Comparison of ENCODE assay signal across 18 mouse cellular contexts in genomic region chr5:114588416-114588815, GRCm38 (mm10). TPM values are rescaled to one million over a fixed set of nuclear protein-coding genes. Genes with fewer than 3 reads are reported as not detected.
DNase-seq lines count a peak whose midpoint lies in the region; ATAC-seq and TF ChIP-seq lines count a peak whose summit lies in the region.
"Had no signal": no experiment of that assay in that cellular context is flagged by ENCODE, and none has a peak within 500 bp of the region (broad histone marks: within the 10 kb centered on the region; RNA-seq: fewer than 3 reads in every experiment).

No protein-coding gene starts in this region.

- no peak overlapping the region for H3K4me2 ChIP-seq in hindbrain, postnatal 0 days (ENCODE audit: low read depth, low read length)
- no peak overlapping the region for H3K4me2 ChIP-seq in neural tube, embryonic 11.5 days (ENCODE audit: low read depth)
- H3K4me2 ChIP-seq in midbrain, embryonic 12.5 days (replicated peaks) = no peak overlapping the region
- H3K4me2 ChIP-seq: embryonic facial prominence, embryonic 12.5 days; limb, embryonic 12.5 days had no signal

- peaks cover 99% of the 10 kb centered on the region for H3K4me1 ChIP-seq in hindbrain, embryonic 10.5 days (replicated peaks)
- peaks cover 29% of the 10 kb centered on the region for H3K4me1 ChIP-seq in hindbrain, postnatal 0 days (ENCODE audit: insufficient read depth, low read length)
- peaks cover 85% of the 10 kb centered on the region for H3K4me1 ChIP-seq in neural tube, embryonic 11.5 days (ENCODE audit: control insufficient read depth, insufficient read depth, low read length)
- H3K4me1 ChIP-seq in midbrain, embryonic 12.5 days = peaks cover 93% of the 10 kb centered on the region

- TF ChIP-seq CTCF in hindbrain, postnatal 0 days (IDR thresholded peaks at IDR 0.05; ENCODE audit: low read depth) = no peak

- no peak for DNase-seq in hindbrain, embryonic 10.5 days (ENCODE audit: low spot score)
- DNase-seq in hindbrain, postnatal 0 days (ENCODE audit: low spot score) = no peak
- no peak for DNase-seq in neural tube, embryonic 11.5 days (ENCODE audit: low spot score)
- DNase-seq in neural tube, embryonic 10.5 days (ENCODE audit: extremely low spot score, low spot score) = no peak
- DNase-seq in splenic B cell, adult 2 months (ENCODE audit: low read depth, low spot score) = peak; percentile 55
- DNase-seq in adrenal gland, adult (ENCODE audit: inconsistent age in 2 of 2, low spot score in 1 of 2) = no peak
- DNase-seq in left cerebral cortex, postnatal 14 days (ENCODE audit: low spot score in 2 of 2) = no peak
- DNase-seq: heart, adult 11 months; right cerebral cortex, postnatal 14 days had no signal

- 64% methylated on average over 10 of the region's 10 CpGs for WGBS in hindbrain, embryonic 10.5 days
- WGBS in hindbrain, postnatal 0 days = 57% methylated on average over 10 of the region's 10 CpGs
- WGBS in neural tube, embryonic 11.5 days = 63% methylated on average over 10 of the region's 10 CpGs
- 57% methylated on average over 10 of the region's 10 CpGs for WGBS in midbrain, embryonic 12.5 days

- H3K36me3 ChIP-seq in hindbrain, embryonic 10.5 days = no peaks in the 10 kb centered on the region
- H3K36me3 ChIP-seq in hindbrain, postnatal 0 days (ENCODE audit: insufficient read depth, low read length) = no peaks in the 10 kb centered on the region
- no peaks in the 10 kb centered on the region for H3K36me3 ChIP-seq in neural tube, embryonic 11.5 days (ENCODE audit: control insufficient read depth, insufficient read depth, low read length)
- no peaks in the 10 kb centered on the region for H3K36me3 ChIP-seq in midbrain, embryonic 12.5 days
- no peaks in the 10 kb centered on the region for H3K36me3 ChIP-seq in splenic B cell, adult 2 months (ENCODE audit: control insufficient read depth, insufficient read depth, low read length, poor library complexity, severe bottlenecking)
- H3K36me3 ChIP-seq: embryonic facial prominence, embryonic 12.5 days; limb, embryonic 12.5 days had no signal

- H3K27ac ChIP-seq in hindbrain, embryonic 10.5 days = peak overlapping the region; percentile 83
- H3K27ac ChIP-seq in hindbrain, postnatal 0 days = no peak overlapping the region
- peak overlapping the region; percentile 21 for H3K27ac ChIP-seq in neural tube, embryonic 11.5 days (ENCODE audit: low read depth, low read length)
- peak overlapping the region; percentile 77 for H3K27ac ChIP-seq in midbrain, embryonic 12.5 days (replicated peaks)
- H3K27ac ChIP-seq: embryonic facial prominence, embryonic 12.5 days; gastrocnemius, adult 2 months; layer of hippocampus, adult 2 months; left cerebral cortex, adult 2 months; limb, embryonic 12.5 days had no signal

- H3K27me3 ChIP-seq in hindbrain, embryonic 10.5 days (ENCODE audit: insufficient read depth, poor library complexity, severe bottlenecking) = peaks cover 10% of the 10 kb centered on the region
- H3K27me3 ChIP-seq in hindbrain, postnatal 0 days (ENCODE audit: insufficient read depth, low read length) = no peaks in the 10 kb centered on the region
- no peaks in the 10 kb centered on the region for H3K27me3 ChIP-seq in neural tube, embryonic 11.5 days (ENCODE audit: control insufficient read depth, insufficient read depth, low read length)
- H3K27me3 ChIP-seq in midbrain, embryonic 12.5 days = peaks cover 29% of the 10 kb centered on the region
- no peaks in the 10 kb centered on the region for H3K27me3 ChIP-seq in splenic B cell, adult 2 months (ENCODE audit: control insufficient read depth, insufficient read depth, low read length, poor library complexity, severe bottlenecking)
- H3K27me3 ChIP-seq: embryonic facial prominence, embryonic 12.5 days had no signal

- ATAC-seq in hindbrain, postnatal 0 days = no peak
- no peak for ATAC-seq in neural tube, embryonic 11.5 days (ENCODE audit: insufficient read depth, low FRiP score, low TSS enrichment)
- ATAC-seq in midbrain, embryonic 12.5 days (ENCODE audit: low FRiP score, low read depth) = no peak
- ATAC-seq: activated CD4-positive, CD25-positive, alpha-beta regulatory T cell, adult 4 months; inflammation-experienced regulatory T-cells, adult 6 months had no signal

- H3K9ac ChIP-seq in hindbrain, postnatal 0 days (replicated peaks; ENCODE audit: low read length) = no peak overlapping the region
- no peak overlapping the region for H3K9ac ChIP-seq in neural tube, embryonic 11.5 days (ENCODE audit: low read length)
- H3K9ac ChIP-seq in midbrain, embryonic 12.5 days (replicated peaks) = 0 out of 2 replicates have a peak overlapping the region, but pooled peaks have one; percentile 4
- H3K9ac ChIP-seq: embryonic facial prominence, embryonic 12.5 days; limb, embryonic 12.5 days had no signal

- intact Hi-C loops in left cerebral cortex, postnatal 14 days (cut with DNase I) = no loop called here

- H3K9me3 ChIP-seq in hindbrain, embryonic 10.5 days = no peaks in the 10 kb centered on the region
- H3K9me3 ChIP-seq in hindbrain, postnatal 0 days (ENCODE audit: low read length) = no peaks in the 10 kb centered on the region
- no peaks in the 10 kb centered on the region for H3K9me3 ChIP-seq in neural tube, embryonic 11.5 days (ENCODE audit: control insufficient read depth, low read length)
- H3K9me3 ChIP-seq in midbrain, embryonic 12.5 days = no peaks in the 10 kb centered on the region
- H3K9me3 ChIP-seq: embryonic facial prominence, embryonic 12.5 days; limb, embryonic 12.5 days had no signal

- no peak overlapping the region for H3K4me3 ChIP-seq in hindbrain, embryonic 10.5 days
- no peak overlapping the region for H3K4me3 ChIP-seq in hindbrain, postnatal 0 days (ENCODE audit: low read length)
- no peak overlapping the region for H3K4me3 ChIP-seq in neural tube, embryonic 11.5 days (ENCODE audit: low read depth, low read length)
- H3K4me3 ChIP-seq in midbrain, embryonic 12.5 days = no peak overlapping the region
- H3K4me3 ChIP-seq: embryonic facial prominence, embryonic 12.5 days; gastrocnemius, adult 2 months; layer of hippocampus, adult 2 months; left cerebral cortex, adult 2 months; limb, embryonic 12.5 days had no signal

RNA-seq across cellular contexts. Expression of gene Fam222a, which starts 20.6 kb away (rescaled TPM):
- polyA plus RNA-seq in hindbrain, embryonic 10.5 days (2016; fragmentation: Nextera tagmentation; extraction: Ambion mirVana) = 3.9 and 6.5 TPM in 2 replicates
- 11.7 and 15.1 TPM in 2 replicates for total RNA-seq in hindbrain, postnatal 0 days (2014; rRNA removed)
- 2.8 and 2.9 TPM in 2 replicates for polyA plus RNA-seq in hindbrain, postnatal 0 days (2015; fragmentation: Nextera tagmentation; extraction: Ambion mirVana)
- polyA plus RNA-seq in neural tube, embryonic 11.5 days (2014; fragmentation: Nextera tagmentation; extraction: Ambion mirVana) = 5.0 and 7.5 TPM in 2 replicates
- 9.4 and 10.2 TPM in 2 replicates for polyA plus RNA-seq in midbrain, embryonic 12.5 days (2016; fragmentation: Nextera tagmentation; extraction: Ambion mirVana)
- total RNA-seq in left cerebral cortex, postnatal 14 days (2021) = 1 to 10 TPM; 8.1 to 9.0 TPM
- total RNA-seq: monocyte, adult 5-6 weeks had no signal
- polyA plus RNA-seq: activated CD4-positive, CD25-positive, alpha-beta regulatory T cell, adult 4 months; inflammation-experienced regulatory T-cells, adult 6 months had no signal
